ENCODE assay signal across 12 mouse cellular contexts in the genomic region with DNA sequence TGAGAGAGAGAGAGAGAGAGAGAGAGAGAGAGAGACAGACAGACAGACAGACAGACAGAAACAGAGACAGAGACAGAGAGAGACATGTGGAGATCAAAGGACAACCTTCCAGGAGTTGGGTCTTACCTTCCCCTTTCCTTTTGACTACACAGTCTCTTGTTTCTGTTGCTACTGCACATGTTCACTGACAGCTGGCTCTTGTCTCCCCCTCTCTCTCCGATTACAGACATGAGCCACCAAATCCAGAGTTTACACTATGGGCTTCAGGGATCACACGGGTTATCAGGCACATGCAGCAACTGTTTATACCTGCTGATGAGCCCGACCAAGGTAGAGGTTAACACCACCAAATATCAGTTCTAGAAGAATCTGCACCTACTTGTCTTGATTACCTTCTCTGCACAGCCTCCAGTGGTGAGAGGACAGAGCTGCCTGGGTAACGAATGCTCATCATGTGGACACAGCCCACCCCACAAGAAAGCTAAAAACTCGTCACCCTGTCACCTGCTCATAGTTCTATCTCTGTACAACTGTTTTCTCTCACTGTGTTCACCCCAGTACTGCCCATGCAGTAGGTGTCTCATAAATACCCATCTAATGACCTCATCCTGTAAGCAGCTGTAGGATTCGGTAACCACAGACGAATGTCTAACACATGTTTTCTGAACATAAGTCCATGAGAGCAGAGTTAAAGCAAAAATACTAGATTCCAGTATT. TPM values are rescaled to one million over a fixed set of nuclear protein-coding genes. Genes with fewer than 3 reads are reported as not detected.
A peak's percentile ranks its signal among the peaks of the same experiment; 100 is the strongest.
DNase-seq lines count a peak whose midpoint lies in the region; ATAC-seq and TF ChIP-seq lines count a peak whose summit lies in the region.
"Had no signal": no experiment of that assay in that cellular context is flagged by ENCODE, and none has a peak within 500 bp of the region (broad histone marks: within the 10 kb centered on the region; RNA-seq: fewer than 3 reads in every experiment).

No protein-coding gene starts in this region.

- ATAC-seq in forebrain, embryonic 11.5 days (replicated peaks; ENCODE audit: low FRiP score), result 0 out of 2 replicates have a peak, but pooled peaks have one; percentile 10
- peak; percentile 58 for ATAC-seq in kidney, postnatal 0 days (replicated peaks; ENCODE audit: low FRiP score, low read depth)
- ATAC-seq in embryonic facial prominence, embryonic 15.5 days (ENCODE audit: insufficient number of reproducible peaks, low FRiP score, low TSS enrichment, low read depth), result peak; percentile 80

- DNase-seq in forebrain, embryonic 11.5 days (ENCODE audit: low spot score), result no peak
- DNase-seq in forebrain, embryonic 10.5 days (ENCODE audit: extremely low spot score, low spot score), result no peak
- DNase-seq in kidney, postnatal 0 days (ENCODE audit: low spot score), result peak; percentile 48
- DNase-seq in kidney, adult 8-10 months, result no peak
- peak; percentile 63 for DNase-seq in splenic B cell, adult 2 months (ENCODE audit: low read depth, low spot score)
- no peak for DNase-seq in thymus, postnatal 14 days
- no peak for DNase-seq in layer of hippocampus, adult 9-11 months
- DNase-seq: cerebellum, adult 8-10 months; gastrocnemius, postnatal 25 days had no signal

- H3K4me1 ChIP-seq in forebrain, embryonic 11.5 days (replicated peaks; ENCODE audit: control insufficient read depth, insufficient read depth, low read length), result no peaks in the 10 kb centered on the region
- H3K4me1 ChIP-seq in forebrain, embryonic 10.5 days, result peaks cover 8% of the 10 kb centered on the region
- H3K4me1 ChIP-seq in kidney, postnatal 0 days (replicated peaks; ENCODE audit: insufficient read depth, low read length), result no peaks in the 10 kb centered on the region
- peaks cover 26% of the 10 kb centered on the region for H3K4me1 ChIP-seq in embryonic facial prominence, embryonic 15.5 days

- 84% methylated on average over 7 of the region's 7 CpGs for WGBS in forebrain, embryonic 11.5 days
- 88% methylated on average over 7 of the region's 7 CpGs for WGBS in forebrain, embryonic 10.5 days
- whole genome bisulfite sequencing in kidney, postnatal 0 days, result 39% methylated on average over 7 of the region's 7 CpGs
- WGBS in embryonic facial prominence, embryonic 15.5 days, result 53% methylated on average over 7 of the region's 7 CpGs

- H3K9ac ChIP-seq in forebrain, embryonic 11.5 days (ENCODE audit: low read length), result no peak overlapping the region
- H3K9ac ChIP-seq in kidney, postnatal 0 days (ENCODE audit: low read depth, low read length), result no peak overlapping the region
- H3K9ac ChIP-seq in embryonic facial prominence, embryonic 15.5 days, result no peak overlapping the region
- H3K9ac ChIP-seq: liver, embryonic 14.5 days had no signal

- no peaks in the 10 kb centered on the region for H3K9me3 ChIP-seq in forebrain, embryonic 11.5 days (ENCODE audit: control insufficient read depth, low read length)
- no peaks in the 10 kb centered on the region for H3K9me3 ChIP-seq in forebrain, embryonic 10.5 days
- no peaks in the 10 kb centered on the region for H3K9me3 ChIP-seq in kidney, postnatal 0 days (replicated peaks; ENCODE audit: low read length)
- no peaks in the 10 kb centered on the region for H3K9me3 ChIP-seq in embryonic facial prominence, embryonic 15.5 days (replicated peaks)
- H3K9me3 ChIP-seq: megakaryocyte, embryonic 14.5 days had no signal

- H3K4me2 ChIP-seq in forebrain, embryonic 11.5 days (ENCODE audit: low read depth, low read length, severe bottlenecking), result no peak overlapping the region
- no peak overlapping the region for H3K4me2 ChIP-seq in kidney, postnatal 0 days (ENCODE audit: low read length)
- no peak overlapping the region for H3K4me2 ChIP-seq in embryonic facial prominence, embryonic 15.5 days (replicated peaks)

- no peaks in the 10 kb centered on the region for H3K36me3 ChIP-seq in forebrain, embryonic 11.5 days (ENCODE audit: control insufficient read depth, insufficient read depth, low read length)
- H3K36me3 ChIP-seq in forebrain, embryonic 10.5 days (replicated peaks), result 0 out of 2 replicates have a peak, but pooled peaks cover 4% of the 10 kb centered on the region
- peaks cover 10% of the 10 kb centered on the region; the same call in 1 of the 2 replicates for H3K36me3 ChIP-seq in kidney, postnatal 0 days (ENCODE audit: insufficient read depth, low read length)
- H3K36me3 ChIP-seq in embryonic facial prominence, embryonic 15.5 days, result no peaks in the 10 kb centered on the region
- no peaks in the 10 kb centered on the region for H3K36me3 ChIP-seq in splenic B cell, adult 2 months (ENCODE audit: control insufficient read depth, insufficient read depth, low read length, poor library complexity, severe bottlenecking)

- H3K4me3 ChIP-seq in forebrain, embryonic 11.5 days (ENCODE audit: low read depth, low read length), result no peak overlapping the region
- no peak overlapping the region for H3K4me3 ChIP-seq in forebrain, embryonic 10.5 days
- H3K4me3 ChIP-seq in kidney, postnatal 0 days (replicated peaks; ENCODE audit: low read depth, low read length), result no peak overlapping the region
- no peak overlapping the region for H3K4me3 ChIP-seq in embryonic facial prominence, embryonic 15.5 days (replicated peaks)
- H3K4me3 ChIP-seq: megakaryocyte, embryonic 14.5 days had no signal

- TF ChIP-seq CTCF in kidney, postnatal 0 days (IDR thresholded peaks at IDR 0.05; ENCODE audit: low read depth), result no peak

- H3K27ac ChIP-seq in forebrain, embryonic 11.5 days (ENCODE audit: low read depth, low read length), result no peak overlapping the region
- H3K27ac ChIP-seq in forebrain, embryonic 10.5 days, result no peak overlapping the region
- H3K27ac ChIP-seq in kidney, postnatal 0 days, result no peak overlapping the region
- H3K27ac ChIP-seq in embryonic facial prominence, embryonic 15.5 days (replicated peaks), result peak overlapping the region; percentile 80
- H3K27ac ChIP-seq: liver, embryonic 14.5 days had no signal

- no peaks in the 10 kb centered on the region for H3K27me3 ChIP-seq in forebrain, embryonic 11.5 days (ENCODE audit: control insufficient read depth, insufficient read depth, low read length)
- no peaks in the 10 kb centered on the region for H3K27me3 ChIP-seq in forebrain, embryonic 10.5 days (ENCODE audit: poor library complexity, severe bottlenecking)
- H3K27me3 ChIP-seq in kidney, postnatal 0 days (ENCODE audit: insufficient read depth, low read length), result no peaks in the 10 kb centered on the region
- H3K27me3 ChIP-seq in embryonic facial prominence, embryonic 15.5 days, result no peaks in the 10 kb centered on the region
- H3K27me3 ChIP-seq in splenic B cell, adult 2 months (ENCODE audit: control insufficient read depth, insufficient read depth, low read length, poor library complexity, severe bottlenecking), result no peaks in the 10 kb centered on the region
- H3K27me3 ChIP-seq: megakaryocyte, embryonic 14.5 days had no signal

RNA-seq across cellular contexts. Expression of gene Tram2, which starts 38.3 kb away (rescaled TPM):
- 6.2 and 6.8 TPM in 2 replicates for polyA plus RNA-seq in forebrain, embryonic 11.5 days (2014; fragmentation: Nextera tagmentation; extraction: Ambion mirVana)
- polyA plus RNA-seq in forebrain, embryonic 10.5 days (2016; fragmentation: Nextera tagmentation; extraction: Ambion mirVana), result 5.6 and 6.5 TPM in 2 replicates
- polyA plus RNA-seq in kidney, postnatal 0 days (2015; fragmentation: Nextera tagmentation; extraction: Ambion mirVana), result 7.2 and 8.5 TPM in 2 replicates
- 10.3 and 11.0 TPM in 2 replicates for polyA plus RNA-seq in embryonic facial prominence, embryonic 15.5 days (2015; fragmentation: Nextera tagmentation; extraction: Ambion mirVana)

Comparison
In these comparisons a context has a peak if more than half of its experiments do, and no peak if none do; other contexts are left out.
1. DNase-seq: peak in kidney, postnatal 0 days (single experiment) and splenic B cell, adult 2 months (single experiment); none in forebrain, embryonic 11.5 days (single experiment), forebrain, embryonic 10.5 days (single experiment), kidney, adult 8-10 months (0 of 2), thymus, postnatal 14 days (single experiment) and layer of hippocampus, adult 9-11 months (single experiment).
2. ATAC-seq: peak in every context shown above with its lines; median percentile 80 in embryonic facial prominence, embryonic 15.5 days; 58 in kidney, postnatal 0 days; 10 in forebrain, embryonic 11.5 days.